Mouse (Mus musculus) liver, embryonic 14.5 days (tissue): ENCODE results near the gene Frmd5. TPM values are rescaled to one million over a fixed set of nuclear protein-coding genes. Genes with fewer than 3 reads are reported as not detected.
A peak's percentile ranks its signal among the peaks of the same experiment; 100 is the strongest.

ENCODE experiments used
- ATAC-seq: fragments of 200-750 bp; cut with Nextera tagmentation; 2 replicates; pipeline ENCODE4 v1.8.0; 2017; ENCODE audit warnings: moderate number of reproducible peaks, mild to moderate bottlenecking, moderate library complexity; ENCODE audit not compliant: insufficient read depth
- DNase-seq, 3 experiments: peaks; one replicate each; pipeline ENCODE4 v3.0.0-alpha.2; 2012 to 2013; ENCODE audit warnings: low read depth in 3 of 3, low spot score in 3 of 3
- H3K27ac ChIP-seq: fragments of 300-500 bp; sonication (generic); 2 replicates; pipeline ENCODE4 v1.5.1; 2014; ENCODE audit warnings: moderate library complexity, mild to moderate bottlenecking, control low read depth, inconsistent platforms
- H3K27me3 ChIP-seq: fragments of 300-500 bp; sonication (generic); 2 replicates; pipeline ENCODE4 v1.6.1; 2014; ENCODE audit warnings: mild to moderate bottlenecking, low read length, moderate library complexity; ENCODE audit not compliant: control insufficient read depth, insufficient read depth
- H3K36me3 ChIP-seq: fragments of 300-500 bp; sonication (generic); replicated peaks from 2 replicates; pipeline ENCODE4 v1.6.1; 2014; ENCODE audit warnings: low read depth; ENCODE audit not compliant: control insufficient read depth, insufficient read depth
- H3K4me1 ChIP-seq, 2 experiments: fragments of 200-500 bp in 1 of 2; fragments of 300-500 bp in 1 of 2; sonication (generic) in 1 of 2; replicated peaks; 2 replicates each; pipeline ENCODE4 v1.6.1; 2012 to 2014; ENCODE audit warnings: antibody characterized with exemption in 1 of 2, inconsistent platforms in 1 of 2, low read length in 1 of 2; ENCODE audit not compliant: control insufficient read depth in 2 of 2, insufficient read depth in 2 of 2
- H3K4me2 ChIP-seq: fragments of 300-500 bp; sonication (generic); 2 replicates; pipeline ENCODE4 v1.6.1; 2014; ENCODE audit warnings: low read depth, mild to moderate bottlenecking, control low read depth, moderate library complexity
- H3K4me3 ChIP-seq, 2 experiments: fragments of 200-500 bp in 1 of 2; fragments of 300-500 bp in 1 of 2; sonication (generic) in 1 of 2; 2 replicates each; pipeline ENCODE4 v1.5.1; 2012 to 2014; ENCODE audit warnings: low read depth in 2 of 2, low read length in 2 of 2, mild to moderate bottlenecking in 2 of 2, control low read depth in 1 of 2, inconsistent platforms in 1 of 2, moderate library complexity in 1 of 2; ENCODE audit not compliant: insufficient read depth in 1 of 2
- H3K9ac ChIP-seq: fragments of 300-500 bp; sonication (generic); replicated peaks from 2 replicates; pipeline ENCODE4 v1.6.1; 2014; ENCODE audit warnings: mild to moderate bottlenecking, control low read depth, moderate library complexity
- H3K9me3 ChIP-seq: fragments of 300-500 bp; sonication (generic); 2 replicates; pipeline ENCODE4 v1.6.1; 2016; ENCODE audit warnings: low read length, mixed read lengths; ENCODE audit not compliant: control insufficient read depth
- CTCF ChIP-seq: IDR thresholded peaks from 2 replicates; pipeline ENCODE4 v1.5.1; 2016; ENCODE audit warnings: antibody characterized with exemption, low read depth, control low read depth
- EP300 ChIP-seq: IDR thresholded peaks from 2 replicates; pipeline ENCODE4 v1.6.1; 2016; ENCODE audit warnings: antibody characterized with exemption, low read depth
- WGBS: fragments of 180-500 bp; shearing (Covaris S2); extraction: QIAGEN DNeasy Blood & Tissue Kit; methylation state at CpG from one replicate; pipeline ENCODE4 v1.1.7; 2014; ENCODE audit not compliant: insufficient replicate concordance; 5-methylcytosine and 5-hydroxymethylcytosine counted together
- polyA plus RNA-seq, 2 experiments: library from polyadenylated mRNA; depleted of rRNA in 1 of 2; stranded (reverse) in 1 of 2; unstranded in 1 of 2; fragments of >200 nt; fragmentation: Nextera tagmentation in 1 of 2; extraction: Ambion mirVana in 1 of 2; gene quantifications; 2 replicates each; pipeline versions ENCODE4 v1.2.1 to v1.2.3; 2012 to 2014

The Frmd5 gene
- polyA plus RNA-seq, 2 experiments, result 0.06 to 0.12 TPM

DNA sequence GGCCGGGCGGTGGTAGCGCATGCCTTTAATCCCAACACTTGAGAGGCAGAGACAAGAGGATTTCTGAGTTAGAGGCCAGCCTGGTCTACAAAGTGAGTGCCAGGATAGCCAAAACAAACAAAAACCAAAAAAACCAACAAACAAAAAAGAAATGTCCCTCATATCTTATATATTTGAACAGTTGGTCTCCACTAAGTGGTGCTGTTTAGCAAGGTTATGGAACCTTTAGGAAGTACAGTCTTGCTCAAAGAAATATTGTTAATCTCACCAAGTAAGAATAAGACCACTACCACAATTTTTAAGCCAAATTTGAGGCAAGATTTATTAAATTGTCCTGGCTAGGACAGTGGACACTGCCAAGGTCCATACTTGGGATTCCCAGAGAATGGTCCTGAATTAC lies 34.6 kb upstream of the Frmd5 start:
- Histone ChIP-seq H3K4me3 (no peak overlapping the region), H3K4me1 (no peaks in the 10 kb centered on the region), H3K9ac (no peak overlapping the region), H3K4me2 (no peak overlapping the region), H3K9me3 (no peaks in the 10 kb centered on the region; the same call in 1 of the 2 replicates), H3K36me3 (no peaks in the 10 kb centered on the region), H3K27ac (no peak overlapping the region), H3K27me3 (no peaks in the 10 kb centered on the region)
- no peak for TF ChIP-seq CTCF
- TF ChIP-seq EP300, result no peak
- 91% methylated on average over 3 of the region's 3 CpGs for WGBS
- ATAC-seq (no peak), DNase-seq (no peak)

DNA sequence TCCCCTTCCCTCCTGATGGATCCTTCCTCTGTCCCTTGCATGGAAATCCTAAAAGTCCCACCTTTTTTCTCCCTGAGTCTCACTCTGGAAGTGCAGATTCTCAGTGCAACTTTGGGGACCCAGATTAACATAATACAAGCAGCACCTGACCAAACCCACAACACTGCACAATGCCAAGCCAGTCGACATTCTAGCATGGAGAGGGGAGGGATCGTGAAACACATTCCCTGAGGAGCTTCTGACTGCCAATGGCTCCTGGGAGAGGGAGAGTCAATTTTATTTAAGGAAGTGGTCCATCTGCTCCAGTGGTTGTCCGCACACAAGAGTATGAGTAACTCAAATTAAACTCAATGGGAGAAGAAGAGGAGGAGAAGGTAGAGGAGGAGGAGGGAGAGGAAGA lies 28.0 kb upstream of the Frmd5 start:
- DNase-seq (no peak), ATAC-seq (no peak)
- no peaks in the 10 kb centered on the region; the same call in 1 of the 2 replicates for H3K9me3 ChIP-seq
- TF ChIP-seq EP300 (no peak), CTCF (no peak)
- H3K4me2 ChIP-seq, result no peak overlapping the region
- H3K4me1 ChIP-seq, result no peaks in the 10 kb centered on the region
- H3K36me3 ChIP-seq, result no peaks in the 10 kb centered on the region
- H3K9ac ChIP-seq, result no peak overlapping the region
- no peak overlapping the region for H3K27ac ChIP-seq
- WGBS, result 37% methylated on average over 3 of the region's 3 CpGs
- H3K27me3 ChIP-seq, result no peaks in the 10 kb centered on the region
- H3K4me3 ChIP-seq, result no peak overlapping the region

DNA sequence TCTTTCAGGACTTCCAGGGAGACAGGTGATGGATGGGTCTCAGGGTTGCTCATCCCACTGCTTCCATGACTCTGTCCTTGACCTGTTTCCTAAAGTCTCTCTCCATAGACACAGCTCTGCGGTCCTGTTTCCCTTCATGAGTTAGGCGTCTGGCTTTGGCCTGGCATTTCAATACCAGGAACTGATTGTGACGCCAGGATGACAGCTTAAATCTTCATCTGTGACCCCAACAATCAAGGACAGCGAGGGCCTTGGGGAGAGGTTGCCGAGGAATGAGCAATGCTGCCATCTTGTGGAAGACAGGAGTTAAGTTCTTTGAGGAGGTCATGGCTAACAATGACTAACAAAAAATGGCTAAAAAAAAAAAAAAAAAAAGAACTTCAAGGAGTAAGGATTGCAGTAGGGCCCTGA lies 25.6 kb upstream of the Frmd5 start:
- H3K4me2 ChIP-seq, result no peak overlapping the region
- no peaks in the 10 kb centered on the region for H3K27me3 ChIP-seq
- no peak overlapping the region for H3K9ac ChIP-seq
- WGBS, result 10% methylated on average over 5 of the region's 5 CpGs
- no peak overlapping the region for H3K27ac ChIP-seq
- H3K9me3 ChIP-seq, result no peaks in the 10 kb centered on the region
- no peak overlapping the region for H3K4me3 ChIP-seq
- ATAC-seq, result no peak
- no peaks in the 10 kb centered on the region for H3K36me3 ChIP-seq
- H3K4me1 ChIP-seq, result no peaks in the 10 kb centered on the region
- TF ChIP-seq CTCF, result peak; percentile 66
- no peak for TF ChIP-seq EP300
- DNase-seq, result peak; percentile 29 to 38 (median 33)

DNA sequence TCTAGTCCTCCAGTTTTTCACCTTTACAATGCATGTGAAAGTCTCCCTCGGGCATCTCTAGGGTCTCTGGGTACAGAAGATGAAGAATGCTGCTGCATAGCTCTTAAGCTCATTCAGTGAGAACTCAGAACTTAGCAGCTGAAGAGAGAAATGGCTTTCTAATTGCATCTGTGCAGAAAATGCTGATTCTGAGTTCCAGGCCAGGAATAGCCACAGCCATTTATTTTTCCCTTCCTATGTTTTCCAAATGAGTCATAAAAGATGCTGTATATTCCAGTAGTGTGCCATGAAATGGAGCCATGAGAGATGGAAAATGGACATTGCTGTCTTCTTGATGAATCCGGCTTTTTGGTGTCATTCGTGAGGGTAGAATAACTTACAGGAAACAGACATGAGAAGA lies 21.5 kb upstream of the Frmd5 start:
- no peaks in the 10 kb centered on the region for H3K9me3 ChIP-seq
- no peak overlapping the region for H3K27ac ChIP-seq
- TF ChIP-seq EP300 (no peak), CTCF (no peak)
- no peak overlapping the region for H3K9ac ChIP-seq
- no peaks in the 10 kb centered on the region for H3K36me3 ChIP-seq
- H3K4me1 ChIP-seq, result no peaks in the 10 kb centered on the region
- H3K27me3 ChIP-seq, result no peaks in the 10 kb centered on the region
- no peak overlapping the region for H3K4me3 ChIP-seq
- H3K4me2 ChIP-seq, result no peak overlapping the region
- ATAC-seq (no peak), DNase-seq (no peak)
- WGBS, result 54% methylated on average over 3 of the region's 3 CpGs

DNA sequence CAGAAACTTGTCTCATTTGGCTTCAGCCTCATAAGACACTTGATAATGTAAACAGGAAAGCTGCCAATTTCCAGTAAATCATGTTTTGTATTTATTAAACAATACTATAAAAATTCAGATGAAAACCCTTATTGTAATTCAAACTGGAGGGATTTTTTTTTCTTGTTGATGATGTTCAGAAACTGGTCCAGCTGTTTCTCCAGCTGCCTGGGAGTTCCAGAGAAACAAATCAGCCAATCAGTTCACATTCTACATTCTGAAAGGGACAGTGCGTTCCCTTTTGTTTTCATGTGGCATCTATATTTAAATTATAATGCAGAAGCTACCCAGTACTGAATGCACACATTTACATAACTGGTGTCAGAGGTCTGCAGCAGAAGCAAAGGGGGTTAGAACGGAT lies 19.3 kb upstream of the Frmd5 start:
- H3K27ac ChIP-seq, result no peak overlapping the region
- H3K36me3 ChIP-seq, result no peaks in the 10 kb centered on the region
- TF ChIP-seq CTCF, result no peak
- TF ChIP-seq EP300, result no peak
- H3K4me1 ChIP-seq, result no peaks in the 10 kb centered on the region
- no peaks in the 10 kb centered on the region for H3K9me3 ChIP-seq
- 51% methylated on average over 2 of the region's 2 CpGs for WGBS
- no peak overlapping the region for H3K4me2 ChIP-seq
- H3K4me3 ChIP-seq, result no peak overlapping the region
- ATAC-seq (no peak), DNase-seq (no peak)
- H3K27me3 ChIP-seq, result no peaks in the 10 kb centered on the region
- no peak overlapping the region for H3K9ac ChIP-seq

DNA sequence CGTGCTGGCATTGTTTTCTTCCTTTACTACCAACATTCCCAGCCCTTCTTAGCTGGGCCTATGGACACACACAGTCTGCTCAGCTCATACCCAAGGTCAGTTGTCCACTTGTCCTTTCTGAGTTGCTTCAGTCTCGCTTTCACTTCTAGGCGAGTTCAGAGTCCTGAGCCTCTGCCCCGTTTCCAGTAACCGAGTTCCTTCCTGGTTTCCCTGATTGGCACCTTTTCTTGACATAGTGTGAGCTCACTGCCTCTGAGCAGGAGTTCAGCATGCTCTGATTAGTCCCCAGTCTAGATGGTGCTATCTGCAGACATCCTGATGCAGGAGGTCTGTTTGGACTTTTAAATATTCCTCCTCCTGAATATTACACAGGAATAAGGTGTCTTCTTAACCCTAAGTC lies 17.8 kb upstream of the Frmd5 start:
- DNase-seq (no peak), ATAC-seq (no peak)
- WGBS, result 25% methylated on average over 5 of the region's 5 CpGs
- Histone ChIP-seq H3K36me3 (no peaks in the 10 kb centered on the region), H3K9me3 (no peaks in the 10 kb centered on the region), H3K4me1 (no peaks in the 10 kb centered on the region), H3K4me3 (no peak overlapping the region), H3K27ac (no peak overlapping the region), H3K27me3 (no peaks in the 10 kb centered on the region), H3K9ac (no peak overlapping the region), H3K4me2 (no peak overlapping the region)
- TF ChIP-seq EP300 (no peak), CTCF (no peak)
